Mouse (Mus musculus) E14TG2a.4 (cell line): Measurements from ENCODE around the gene Slc45a2.

Experiments used
- CTCF ChIP-seq: conservative IDR thresholded peaks from 2 replicates; pipeline ENCODE4 v1.5.1; 2014; ENCODE audit warnings: low read length
- NANOG ChIP-seq: IDR thresholded peaks from 2 replicates; pipeline ENCODE4 v1.6.1; 2014; ENCODE audit warnings: borderline replicate concordance, low read length, mixed read lengths
- POU5F1 ChIP-seq: IDR thresholded peaks from 2 replicates; pipeline ENCODE4 v1.6.1; 2014; ENCODE audit warnings: low read length, borderline replicate concordance

- TF ChIP-seq CTCF: no peak
- TF ChIP-seq POU5F1: no peak
- TF ChIP-seq NANOG: no peak
These were observed 65.8 kb downstream of the Slc45a2 start for GRCm38 (mm10) chr15:11066299-11066698.
